Mouse (Mus musculus) layer of hippocampus, adult 2 months (tissue): Measurements from ENCODE around the gene Gm17324. TPM values are rescaled to one million over a fixed set of nuclear protein-coding genes. Genes with fewer than 3 reads are reported as not detected.

Experiments used
- DNase-seq, 2 experiments: peaks; one replicate each; pipeline ENCODE4 v3.0.0; 2022; ENCODE audit warnings: low spot score in 2 of 2
- H3K27ac ChIP-seq: fragments of 200-600 bp; 2 replicates; pipeline ENCODE4 v1.8.1; 2022
- H3K4me3 ChIP-seq: fragments of 200-600 bp; 2 replicates; pipeline ENCODE4 v1.8.1; 2022; ENCODE audit warnings: mild to moderate bottlenecking
- CTCF ChIP-seq: fragments of 200-600 bp; conservative IDR thresholded peaks from 2 replicates; pipeline ENCODE4 v1.8.1; 2022; ENCODE audit warnings: antibody characterized with exemption, mild to moderate bottlenecking, moderate library complexity
- microRNA-seq, 2 experiments: library from miRNA; unstranded; fragments of <30 nt; microRNA quantifications; one replicate each; pipeline ENCODE4 v1.2.0; 2021
- total RNA-seq, 2 experiments: library from RNA; stranded (reverse); gene quantifications; 2 replicates each; pipeline ENCODE4 v1.2.3; 2021

Gm17324 gene
- total RNA-seq, 2 experiments from 2014 or later = 1.3 to 1.5 TPM

DNA sequence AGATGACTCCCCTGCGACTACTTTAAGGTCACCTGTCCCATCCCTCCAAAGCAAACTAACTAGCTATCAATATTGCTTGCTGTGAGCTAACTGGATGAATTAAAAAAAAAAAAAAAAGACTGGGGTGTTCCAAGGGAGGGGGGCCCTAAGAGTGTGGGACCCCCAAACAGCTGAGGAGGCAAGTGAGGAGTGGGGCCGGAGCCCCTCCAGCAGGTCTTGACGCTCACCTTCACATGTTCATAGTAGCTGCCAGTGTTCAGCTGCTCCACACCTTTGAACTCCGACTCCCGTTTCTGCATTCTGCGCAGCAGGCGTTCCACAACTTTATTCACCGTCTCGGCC, 6.4 kb downstream of the Gm17324 start:
- TF ChIP-seq CTCF = no peak
- no peak overlapping the region for H3K27ac ChIP-seq
- DNase-seq = no peak
- H3K4me3 ChIP-seq = peak overlapping the region; percentile 52

DNA sequence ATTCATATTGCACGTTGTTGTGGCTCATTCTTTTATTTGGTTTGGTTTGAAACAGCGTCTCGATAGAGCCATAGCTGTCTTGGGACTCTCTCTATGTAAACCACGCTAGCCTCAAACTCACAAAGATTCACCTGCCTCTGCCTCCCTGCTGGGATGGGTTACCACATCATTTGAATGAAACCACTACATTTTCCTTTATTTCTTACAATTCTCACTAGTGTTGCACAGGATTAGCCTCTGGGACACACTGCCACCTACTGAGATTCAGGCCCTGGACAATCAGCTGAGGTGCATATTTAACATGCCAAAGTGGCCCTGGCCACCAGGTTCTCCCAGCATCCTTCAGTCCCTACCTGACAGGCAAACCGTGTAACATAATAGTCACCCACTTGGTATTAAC, 9.2 kb downstream of the Gm17324 start:
- no peak overlapping the region for H3K27ac ChIP-seq
- H3K4me3 ChIP-seq = no peak overlapping the region
- 0 out of 2 replicates have a peak, but pooled peaks have one; percentile 3 for TF ChIP-seq CTCF
- no peak for DNase-seq

DNA sequence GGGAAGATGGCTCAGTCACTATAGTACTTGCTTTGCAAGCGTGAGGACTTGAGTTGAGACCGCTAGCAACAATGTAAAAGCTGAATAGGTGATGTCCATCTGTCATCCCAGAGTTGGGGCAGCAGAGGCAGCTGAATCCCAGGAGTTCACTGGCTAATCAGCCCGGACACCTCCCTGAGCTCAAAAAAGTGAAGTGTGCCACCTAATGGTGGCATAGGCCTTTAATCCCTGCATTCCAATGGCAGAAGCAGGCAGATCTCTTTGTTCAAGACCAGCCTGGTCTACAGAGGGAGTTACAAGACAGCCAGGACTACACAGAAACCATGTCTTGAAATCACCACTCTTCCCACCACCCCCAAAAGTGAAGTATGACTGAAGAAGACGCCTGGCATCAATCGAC, 16.1 kb downstream of the Gm17324 start:
- DNase-seq = no peak
- peak; percentile 39 for TF ChIP-seq CTCF
- H3K4me3 ChIP-seq = no peak overlapping the region
- no peak overlapping the region for H3K27ac ChIP-seq

DNA sequence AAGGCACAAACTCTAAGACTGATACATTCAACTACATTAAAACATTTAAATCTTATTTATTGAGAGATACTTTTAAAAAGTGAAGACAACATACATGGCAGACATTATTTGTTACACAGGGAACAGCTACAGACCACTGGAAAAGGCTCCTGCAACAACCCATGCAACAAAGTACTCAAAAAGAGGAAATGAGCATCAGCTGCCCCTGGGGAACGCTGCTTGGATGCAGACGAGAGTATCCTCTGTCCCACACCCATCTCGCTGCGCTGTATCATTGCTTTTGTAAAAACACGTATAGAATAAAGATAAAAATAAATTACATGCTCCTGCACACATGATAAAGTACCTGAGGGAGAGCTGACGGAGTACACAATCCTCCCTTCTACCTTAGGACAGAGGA, 18.1 kb downstream of the Gm17324 start:
- no peak for DNase-seq
- TF ChIP-seq CTCF = no peak

DNA sequence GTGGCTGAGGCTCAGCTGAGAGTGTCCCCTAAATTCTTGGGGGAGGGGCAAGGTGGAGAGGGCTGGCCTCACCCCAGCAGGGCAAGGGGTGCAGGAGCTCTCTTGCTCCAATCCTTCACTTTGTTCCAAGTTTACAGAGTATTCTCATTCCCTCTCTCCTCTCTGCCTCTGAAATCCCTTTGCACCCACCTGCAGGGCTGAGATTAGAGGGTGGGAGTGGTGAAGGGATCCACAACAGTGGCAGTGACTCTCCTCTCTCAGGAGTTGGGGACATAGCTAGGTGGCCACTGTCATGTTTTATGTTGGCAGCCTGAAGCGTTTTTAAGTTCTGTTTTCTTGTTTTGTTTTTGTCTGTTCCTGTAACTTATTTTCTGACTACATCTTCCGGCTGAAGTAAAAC, 19.0 kb downstream of the Gm17324 start:
- no peak for TF ChIP-seq CTCF
- H3K27ac ChIP-seq = no peak overlapping the region
- no peak for DNase-seq
- H3K4me3 ChIP-seq = no peak overlapping the region

More for the DNA sequence above, 18.1 kb downstream of the Gm17324 start:
- H3K27ac ChIP-seq = no peak overlapping the region
- H3K4me3 ChIP-seq = no peak overlapping the region

DNA sequence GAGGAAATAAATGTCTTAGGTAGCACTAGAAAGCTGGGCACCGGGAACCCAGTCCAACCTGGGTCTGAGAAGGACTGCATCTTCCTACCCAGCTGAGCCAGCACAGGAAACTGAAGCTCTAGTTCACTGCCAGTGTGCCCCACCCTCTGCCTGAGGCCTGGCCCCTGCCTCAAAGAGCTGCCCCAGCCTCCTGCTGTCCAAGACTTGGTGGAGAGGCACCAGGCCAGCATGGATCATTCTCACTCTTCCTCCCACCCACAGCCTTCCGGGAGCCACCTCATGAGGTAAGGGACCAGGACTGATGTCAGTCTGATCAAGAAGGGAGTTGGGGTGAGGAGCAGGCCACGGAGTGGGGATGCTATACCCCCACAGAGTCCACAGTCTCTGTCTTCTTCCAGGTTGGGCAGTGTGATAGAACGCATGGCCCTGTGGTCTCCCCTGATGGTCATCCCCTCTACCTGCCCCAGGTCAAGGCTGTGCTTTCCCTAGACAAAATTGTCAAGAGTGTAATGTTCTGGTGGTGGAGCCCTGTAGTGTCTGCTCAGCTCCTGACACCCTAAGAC, 19.6 kb downstream of the Gm17324 start:
- Histone ChIP-seq H3K4me3 (no peak overlapping the region), H3K27ac (no peak overlapping the region)
- no peak for DNase-seq
- no peak for TF ChIP-seq CTCF

DNA sequence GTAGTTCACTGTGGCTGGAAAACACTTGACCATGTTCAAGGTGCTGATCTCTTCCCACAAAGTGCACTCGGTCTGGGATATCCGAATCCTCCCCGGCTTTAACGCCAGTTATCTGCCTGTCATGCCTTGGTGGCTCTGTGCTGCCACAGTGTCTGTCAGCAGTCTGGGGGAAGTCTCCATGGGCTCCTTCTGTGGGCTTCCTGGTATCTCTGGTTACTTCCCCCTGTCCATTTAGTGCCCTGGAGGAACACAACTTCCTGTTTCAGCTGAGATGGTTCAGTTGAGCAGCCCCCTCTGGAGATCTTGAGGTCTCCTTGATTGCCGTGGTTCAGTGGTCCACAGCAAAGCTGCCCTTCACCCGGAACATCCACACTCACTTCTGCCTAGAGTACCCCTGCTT, 20.4 kb downstream of the Gm17324 start:
- no peak for DNase-seq
- Histone ChIP-seq H3K4me3 (no peak overlapping the region), H3K27ac (no peak overlapping the region)
- no peak for TF ChIP-seq CTCF

DNA sequence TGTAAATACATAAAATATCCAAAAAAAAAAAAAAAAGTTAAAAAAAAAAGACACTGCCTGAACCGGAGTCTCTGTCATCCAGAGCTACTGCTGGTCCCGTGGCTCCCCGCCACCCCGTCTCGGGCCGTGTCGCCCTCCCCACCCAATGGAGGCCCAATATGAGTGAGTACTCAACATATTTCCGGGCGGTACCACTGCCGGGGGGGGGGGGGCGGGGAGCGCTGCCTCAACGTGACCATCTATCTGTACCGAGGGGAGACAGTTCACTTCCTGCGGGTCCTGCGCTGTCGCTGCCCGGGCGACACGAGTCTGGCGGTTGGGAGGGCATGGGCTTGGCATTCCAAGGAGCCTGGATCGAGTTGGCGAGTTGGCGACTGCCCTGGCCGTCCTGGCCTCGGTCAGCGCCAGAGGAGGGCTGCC, 21.2 kb downstream of the Gm17324 start:
- no peak for TF ChIP-seq CTCF
- no peak for DNase-seq
- no peak overlapping the region for H3K27ac ChIP-seq
- H3K4me3 ChIP-seq = peak overlapping the region; percentile 42

DNA sequence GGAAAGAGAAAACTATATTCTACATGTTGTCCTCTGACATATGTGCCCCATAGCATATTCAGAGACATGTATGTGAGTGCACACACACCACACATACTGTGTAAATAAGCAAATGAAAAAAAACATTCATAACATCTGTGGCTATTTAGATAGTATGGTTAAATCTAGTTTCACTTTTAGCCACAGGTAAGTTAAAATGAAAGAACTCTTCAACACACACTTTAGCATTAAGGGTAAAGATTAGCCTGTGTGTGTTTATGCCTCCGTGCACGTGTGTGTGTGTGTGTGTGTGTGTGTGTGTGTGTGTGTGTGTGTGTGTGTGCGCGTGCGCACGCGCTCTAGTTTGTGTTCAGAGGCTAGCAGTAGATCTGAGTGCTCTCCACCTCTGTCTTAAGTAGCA, 47.0 kb downstream of the Gm17324 start:
- no peak overlapping the region for H3K4me3 ChIP-seq
- H3K27ac ChIP-seq = no peak overlapping the region
- TF ChIP-seq CTCF = no peak
- no peak for DNase-seq

DNA sequence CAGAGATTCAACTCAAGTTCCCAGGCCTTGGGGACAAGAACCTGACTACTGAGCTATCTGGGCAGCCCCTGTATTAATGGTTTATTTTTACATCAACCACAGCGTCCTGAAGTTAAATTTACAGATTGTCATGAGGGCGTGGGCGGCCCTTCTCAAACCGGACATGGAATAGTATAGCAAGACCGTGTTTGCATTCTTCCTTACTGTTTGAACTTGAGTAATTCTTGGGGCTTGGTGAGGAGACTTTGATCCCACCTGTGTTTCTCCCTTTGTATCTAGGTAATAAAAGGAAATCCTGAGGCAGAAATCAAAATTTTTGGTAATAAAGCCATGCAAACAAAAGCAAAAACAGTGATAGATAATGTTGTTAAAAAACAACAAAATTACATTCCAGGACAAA, 48.0 kb downstream of the Gm17324 start:
- Histone ChIP-seq H3K27ac (no peak overlapping the region), H3K4me3 (no peak overlapping the region)
- TF ChIP-seq CTCF = no peak
- DNase-seq = no peak

Small RNA genes lying within 50 kb of the gene (microRNA-seq; reads per million reads assigned to microRNA genes)
- 0 reads per million in 2 experiments for gene Gm26377

Other genes starting within 250 kb of the Gm17324 start
- gene Gsta1, start 218.1 kb downstream of the Gm17324 start, total RNA-seq = not detected
- gene Gm3776, start 191.7 kb downstream of the Gm17324 start, total RNA-seq = not detected
- not detected for gene Gm10639, start 158.9 kb downstream of the Gm17324 start, total RNA-seq
- not detected for gene Omt2a, start 134.0 kb downstream of the Gm17324 start, total RNA-seq
- not detected for gene Omt2b, start 121.2 kb downstream of the Gm17324 start, total RNA-seq
- gene Gsta2, start 93.0 kb downstream of the Gm17324 start, total RNA-seq = not detected
- gene Dppa5a, start 80.6 kb downstream of the Gm17324 start, total RNA-seq = not detected
- under 1 TPM in 1 of 2 experiments, not detected in 1; 0.17 TPM for gene Ooep, start 70.1 kb downstream of the Gm17324 start, total RNA-seq
- gene Ddx43, start 53.0 kb downstream of the Gm17324 start, total RNA-seq = not detected
- gene Cgas, start 5.5 kb downstream of the Gm17324 start, total RNA-seq = under 1 TPM; 0.79 to 0.92 TPM
- 10 to 100 TPM; 25.1 to 25.8 TPM for gene Mto1, start 578 bp downstream of the Gm17324 start, total RNA-seq
- gene Eef1a1, start 40.4 kb upstream of the Gm17324 start, total RNA-seq = 1,000 to 10,000 TPM; 3,119 to 3,317 TPM
- gene Slc17a5, start 139.3 kb upstream of the Gm17324 start, total RNA-seq = 10 to 100 TPM; 23.0 to 24.5 TPM
- 1 to 10 TPM; 3.1 to 3.5 TPM for gene Cd109, start 166.8 kb upstream of the Gm17324 start, total RNA-seq